Mouse (Mus musculus): ENCODE measurements around the gene Setd5. TPM values are rescaled to one million over a fixed set of nuclear protein-coding genes. Genes with fewer than 3 reads are reported as not detected.

Gene Setd5
- polyA plus RNA-seq, 1 experiment from 2014 or later, result 20.1 TPM

DNA sequence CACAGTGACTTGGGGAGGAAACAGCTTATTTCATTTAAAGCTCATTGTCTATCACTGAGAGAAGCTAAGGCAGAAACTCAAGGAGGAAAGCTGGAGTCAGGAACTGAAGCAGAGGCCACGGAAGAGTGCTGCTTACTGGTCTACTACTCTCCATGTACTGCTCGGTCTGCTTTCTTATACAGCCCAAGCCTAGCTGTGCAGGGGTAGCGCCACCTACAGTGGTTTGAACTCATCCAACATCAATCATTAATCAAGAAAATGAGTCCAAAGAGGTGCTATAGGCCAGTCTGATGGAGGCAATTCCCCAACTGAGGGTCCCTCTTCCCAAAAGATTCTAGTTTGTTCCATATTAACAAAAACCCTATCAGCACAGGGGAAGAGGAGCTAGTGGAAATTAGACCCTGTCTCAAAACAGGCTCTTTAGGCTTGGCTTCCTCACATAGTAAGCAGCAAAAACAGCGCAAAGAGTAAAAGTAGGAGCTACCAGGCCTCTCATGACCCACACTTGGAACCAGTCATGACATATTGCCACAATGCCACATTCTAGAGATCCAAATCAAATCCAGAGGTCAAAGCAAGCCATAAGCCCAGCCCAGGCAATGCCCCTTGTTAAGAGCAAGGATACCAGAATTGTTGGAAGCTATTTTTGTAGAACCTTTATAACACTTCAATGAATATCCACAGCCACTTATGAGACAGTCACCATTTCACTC lies 40.5 kb upstream of the Setd5 start:
- H3K27me3 ChIP-seq (ENCODE audit: control insufficient read depth, insufficient read depth, low read depth, low read length), result no peaks in the 10 kb centered on the region
- H3K4me1 ChIP-seq (ENCODE audit: control insufficient read depth, low read depth, low read length), result peaks cover 7% of the 10 kb centered on the region
- no peak overlapping the region for H3K4me2 ChIP-seq (ENCODE audit: low read depth, low read length)
- H3K27ac ChIP-seq (ENCODE audit: low read length), result no peak overlapping the region
- ATAC-seq (ENCODE audit: low read depth), result no peak
- H3K4me3 ChIP-seq (ENCODE audit: low read depth, low read length), result no peak overlapping the region
- H3K9me3 ChIP-seq (replicated peaks; ENCODE audit: control insufficient read depth, low read length), result no peaks in the 10 kb centered on the region
- 55% methylated on average over 4 of the region's 4 CpGs for WGBS (ENCODE audit: insufficient replicate concordance)
- no peaks in the 10 kb centered on the region for H3K36me3 ChIP-seq (ENCODE audit: control insufficient read depth, insufficient read depth)
- H3K9ac ChIP-seq (ENCODE audit: low read depth, low read length), result no peak overlapping the region

DNA sequence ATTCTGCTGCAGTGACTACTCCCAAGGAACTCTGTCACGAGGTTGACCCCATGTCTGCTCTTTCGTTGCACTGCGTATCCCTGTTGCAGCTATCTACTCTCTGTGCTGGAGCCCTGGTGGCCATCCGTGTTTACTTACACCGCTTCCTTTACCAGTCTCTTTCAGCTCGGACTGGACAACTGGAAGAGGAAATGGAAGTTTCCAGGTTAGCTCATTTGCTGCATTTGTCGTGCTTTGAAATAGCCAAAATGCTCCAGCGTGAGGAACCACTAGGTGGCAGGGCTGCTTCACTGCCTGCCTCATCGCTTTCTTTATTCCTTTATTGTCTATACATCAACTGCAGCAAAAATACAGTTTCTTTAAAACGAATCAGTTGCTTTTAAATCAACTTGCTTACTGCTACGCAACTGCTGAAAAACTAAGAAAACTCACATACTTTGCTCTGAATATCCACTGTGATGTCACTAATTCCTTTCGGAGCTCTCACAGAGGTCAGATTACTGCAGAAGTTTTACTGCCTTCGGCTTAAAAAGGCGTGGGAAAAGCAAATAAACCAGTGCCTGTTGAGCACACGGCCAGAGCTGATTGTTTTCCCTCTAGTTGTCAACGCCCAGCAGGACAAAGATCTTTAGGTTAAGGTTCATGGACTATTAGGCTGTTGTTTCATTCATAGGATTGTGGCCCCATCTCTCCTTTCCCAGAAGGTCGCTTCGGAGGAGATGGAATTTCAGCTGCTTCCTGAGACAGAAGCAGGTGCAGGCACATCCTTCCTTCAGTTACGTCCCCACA lies 39.0 kb upstream of the Setd5 start:
- no peaks in the 10 kb centered on the region for H3K27me3 ChIP-seq (ENCODE audit: control insufficient read depth, insufficient read depth, low read depth, low read length)
- H3K4me1 ChIP-seq (ENCODE audit: control insufficient read depth, low read depth, low read length), result peaks cover 16% of the 10 kb centered on the region
- no peaks in the 10 kb centered on the region for H3K36me3 ChIP-seq (ENCODE audit: control insufficient read depth, insufficient read depth)
- ATAC-seq (ENCODE audit: low read depth), result peak; percentile 73
- peak overlapping the region; percentile 79 for H3K27ac ChIP-seq (ENCODE audit: low read length)
- H3K9me3 ChIP-seq (replicated peaks; ENCODE audit: control insufficient read depth, low read length), result no peaks in the 10 kb centered on the region
- H3K4me3 ChIP-seq (ENCODE audit: low read depth, low read length), result peak overlapping the region; percentile 18
- WGBS (ENCODE audit: insufficient replicate concordance), result 14% methylated on average over 19 of the region's 19 CpGs
- H3K4me2 ChIP-seq (ENCODE audit: low read depth, low read length), result peak overlapping the region; percentile 52
- H3K9ac ChIP-seq (ENCODE audit: low read depth, low read length), result peak overlapping the region; percentile 25; the same call in 1 of the 2 replicates

DNA sequence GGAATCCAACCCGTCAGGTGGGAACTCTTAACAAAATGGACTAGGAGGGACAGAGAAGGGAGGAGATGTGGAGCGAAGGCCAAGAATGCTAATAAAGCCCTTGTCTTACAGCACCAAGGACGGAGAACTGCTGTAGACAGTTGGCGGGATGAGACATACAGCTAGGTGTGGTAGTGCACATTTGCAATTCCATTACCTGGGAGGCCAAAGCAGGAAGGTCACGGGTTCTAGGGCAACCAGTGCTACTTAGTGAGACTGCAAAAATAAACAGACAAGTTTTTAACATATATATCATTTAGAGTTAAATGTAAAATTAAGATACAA lies 38.5 kb upstream of the Setd5 start:
- 53% methylated on average over 5 of the region's 5 CpGs for WGBS (ENCODE audit: insufficient replicate concordance)
- Histone ChIP-seq H3K36me3 (ENCODE audit: control insufficient read depth, insufficient read depth) (no peaks in the 10 kb centered on the region), H3K27me3 (ENCODE audit: control insufficient read depth, insufficient read depth, low read depth, low read length) (no peaks in the 10 kb centered on the region), H3K27ac (ENCODE audit: low read length) (peak overlapping the region; percentile 62), H3K4me1 (ENCODE audit: control insufficient read depth, low read depth, low read length) (peaks cover 16% of the 10 kb centered on the region), H3K4me2 (ENCODE audit: low read depth, low read length) (peak overlapping the region; percentile 52), H3K9me3 (replicated peaks; ENCODE audit: control insufficient read depth, low read length) (no peaks in the 10 kb centered on the region), H3K9ac (ENCODE audit: low read depth, low read length) (no peak overlapping the region), H3K4me3 (ENCODE audit: low read depth, low read length) (peak overlapping the region; percentile 16; the same call in 1 of the 2 replicates)
- no peak for ATAC-seq (ENCODE audit: low read depth)

DNA sequence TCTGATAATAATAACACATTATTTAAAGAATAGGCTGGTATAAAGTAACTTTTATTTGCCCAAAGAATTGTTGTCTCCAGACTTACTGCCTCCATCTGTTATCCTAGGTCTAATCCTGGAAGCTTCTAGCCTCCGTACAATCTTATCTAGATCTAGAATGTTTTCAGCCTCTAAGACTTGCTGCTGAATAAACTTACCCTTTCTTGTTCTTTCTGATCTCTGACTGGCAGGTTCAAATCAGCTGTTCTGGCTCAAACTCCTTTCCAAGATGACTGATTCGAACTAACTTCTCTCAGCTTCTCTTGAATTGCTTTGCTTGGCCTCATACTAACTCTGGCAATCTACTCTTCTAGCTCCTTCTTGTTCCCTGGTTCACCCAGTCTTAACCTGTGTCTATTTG lies 36.8 kb upstream of the Setd5 start:
- Histone ChIP-seq H3K4me1 (ENCODE audit: control insufficient read depth, low read depth, low read length) (peaks cover 24% of the 10 kb centered on the region), H3K36me3 (ENCODE audit: control insufficient read depth, insufficient read depth) (no peaks in the 10 kb centered on the region), H3K9me3 (replicated peaks; ENCODE audit: control insufficient read depth, low read length) (no peaks in the 10 kb centered on the region), H3K4me2 (ENCODE audit: low read depth, low read length) (no peak overlapping the region), H3K27me3 (ENCODE audit: control insufficient read depth, insufficient read depth, low read depth, low read length) (no peaks in the 10 kb centered on the region), H3K9ac (ENCODE audit: low read depth, low read length) (no peak overlapping the region), H3K4me3 (ENCODE audit: low read depth, low read length) (no peak overlapping the region), H3K27ac (ENCODE audit: low read length) (no peak overlapping the region)
- WGBS (ENCODE audit: insufficient replicate concordance), result 41% methylated on average over 2 of the region's 2 CpGs
- ATAC-seq (ENCODE audit: low read depth), result no peak

DNA sequence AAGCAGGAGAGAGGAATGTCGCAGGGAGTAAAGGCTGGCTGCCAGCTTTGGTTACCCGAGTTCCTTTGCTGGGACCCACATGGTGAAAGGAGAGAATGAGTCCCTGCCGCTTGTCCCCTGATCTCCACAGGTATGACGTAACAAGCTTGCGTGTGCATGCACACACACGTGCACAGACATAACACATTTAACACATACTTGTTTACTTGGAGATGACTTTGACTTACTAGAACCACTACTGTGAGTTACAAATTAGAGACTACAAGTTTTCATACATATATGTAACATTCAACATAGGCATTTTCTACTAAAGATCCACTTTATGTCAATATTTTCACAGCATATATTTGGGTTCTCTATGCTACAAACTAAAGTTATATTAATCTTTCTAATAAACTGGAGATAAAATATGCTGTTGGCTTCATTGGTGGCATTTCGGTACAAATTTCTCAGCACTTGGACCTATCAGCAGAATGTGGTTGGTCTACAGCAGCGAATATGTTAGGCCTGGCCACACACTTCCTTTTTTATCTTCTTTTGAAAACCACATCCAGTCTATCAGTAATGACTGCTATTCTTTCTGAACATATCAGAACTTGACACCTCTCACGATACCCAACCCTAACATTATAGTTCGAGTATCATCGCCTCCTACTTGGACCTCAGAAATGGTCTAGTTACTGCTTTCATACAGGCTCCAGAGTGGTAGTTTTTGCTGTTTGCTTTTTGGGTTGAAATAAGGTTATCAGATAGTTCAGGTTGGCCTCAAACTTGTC lies 35.8 kb upstream of the Setd5 start:
- no peaks in the 10 kb centered on the region for H3K36me3 ChIP-seq (ENCODE audit: control insufficient read depth, insufficient read depth)
- WGBS (ENCODE audit: insufficient replicate concordance), result 25% methylated on average over 11 of the region's 11 CpGs
- H3K27me3 ChIP-seq (ENCODE audit: control insufficient read depth, insufficient read depth, low read depth, low read length), result no peaks in the 10 kb centered on the region
- no peak overlapping the region for H3K4me3 ChIP-seq (ENCODE audit: low read depth, low read length)
- H3K9me3 ChIP-seq (replicated peaks; ENCODE audit: control insufficient read depth, low read length), result no peaks in the 10 kb centered on the region
- H3K4me2 ChIP-seq (ENCODE audit: low read depth, low read length), result peak overlapping the region; percentile 1; the same call in 1 of the 2 replicates
- peak overlapping the region; percentile 68 for H3K27ac ChIP-seq (ENCODE audit: low read length)
- H3K4me1 ChIP-seq (ENCODE audit: control insufficient read depth, low read depth, low read length), result peaks cover 26% of the 10 kb centered on the region
- ATAC-seq (ENCODE audit: low read depth), result no peak
- 0 out of 2 replicates have a peak overlapping the region, but pooled peaks have one; percentile 22 for H3K9ac ChIP-seq (ENCODE audit: low read depth, low read length)

DNA sequence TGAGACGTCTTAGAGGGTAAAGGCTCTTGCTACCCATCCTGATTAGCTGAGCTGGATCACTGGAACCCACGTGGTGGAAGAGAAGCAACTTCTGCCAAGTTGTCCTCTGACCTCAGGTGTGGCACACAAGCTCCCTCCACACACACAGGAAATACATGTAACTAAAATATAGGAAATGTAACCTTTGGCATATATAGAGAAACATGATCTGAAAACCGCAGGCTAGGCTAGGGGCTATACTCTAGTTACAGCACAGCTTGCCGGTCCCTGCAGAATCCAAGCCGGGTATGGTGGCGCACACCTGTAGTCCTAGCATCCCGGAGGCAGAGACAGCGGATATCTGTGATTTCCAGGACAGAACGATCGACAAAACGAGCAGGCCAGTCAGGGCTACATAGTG lies 31.6 kb upstream of the Setd5 start:
- peaks cover 42% of the 10 kb centered on the region for H3K4me1 ChIP-seq (ENCODE audit: control insufficient read depth, low read depth, low read length)

DNA sequence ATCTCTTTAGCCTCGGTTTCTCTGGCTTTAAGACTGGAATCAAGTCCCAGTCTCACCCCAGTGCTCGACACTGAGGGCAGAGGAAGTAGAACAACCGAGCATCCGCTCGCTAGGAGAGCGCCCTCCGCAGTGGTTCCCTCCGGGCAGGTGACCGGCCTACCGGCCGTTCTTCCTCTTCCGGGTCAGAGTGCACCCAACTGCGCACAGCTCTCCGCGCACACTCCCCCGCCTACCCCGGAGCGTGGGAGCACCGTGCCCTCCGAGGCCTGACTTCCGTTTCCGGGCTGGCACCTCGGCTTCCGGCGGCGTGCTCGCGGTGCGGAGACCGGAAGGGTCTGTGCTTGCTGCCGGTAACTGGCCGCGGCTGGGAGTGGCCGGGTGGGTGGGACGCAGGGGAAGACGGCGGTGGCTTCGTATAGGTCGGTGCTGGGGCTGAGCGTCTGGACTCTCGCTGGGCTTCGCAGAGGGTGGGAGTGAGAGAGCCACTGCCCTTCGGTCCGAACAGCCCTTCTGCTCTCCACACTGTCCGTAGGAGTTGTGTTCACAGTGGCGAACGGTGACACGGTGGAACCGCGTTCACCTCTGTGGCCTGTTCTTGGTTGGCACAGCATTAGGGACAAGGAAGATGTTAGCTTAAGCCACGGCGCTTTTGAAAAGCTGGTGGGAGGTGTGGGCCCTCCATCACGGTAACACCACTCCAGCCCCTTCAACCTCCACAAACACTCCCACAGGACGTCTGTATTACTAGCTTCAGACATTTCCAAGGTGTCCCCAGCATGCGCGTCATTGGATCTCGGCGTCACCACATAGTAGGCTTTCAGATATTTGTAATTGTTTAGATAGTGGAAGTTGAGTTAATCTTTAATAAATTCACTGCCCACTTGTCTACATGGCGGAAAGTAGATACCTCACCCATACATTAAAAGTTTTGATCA lies 30.9 kb upstream of the Setd5 start, which contains the start of gene Thumpd3:
TSS of gene Thumpd3 (plus strand) at position 185 of the 935 bp plus-strand sequence.
- peak; percentile 97 for ATAC-seq (ENCODE audit: low read depth)
- Histone ChIP-seq H3K4me3 (ENCODE audit: low read depth, low read length) (peak within 1 kb of the TSS; percentile 89), H3K27me3 (ENCODE audit: control insufficient read depth, insufficient read depth, low read depth, low read length) (no peaks in the 10 kb centered on the region), H3K4me2 (ENCODE audit: low read depth, low read length) (peak within 1 kb of the TSS; percentile 99), H3K27ac (ENCODE audit: low read length) (peak within 1 kb of the TSS; percentile 90), H3K36me3 (ENCODE audit: control insufficient read depth, insufficient read depth) (peaks cover 4% of the 10 kb centered on the region), H3K9ac (ENCODE audit: low read depth, low read length) (peak within 1 kb of the TSS; percentile 84), H3K9me3 (replicated peaks; ENCODE audit: control insufficient read depth, low read length) (no peaks in the 10 kb centered on the region), H3K4me1 (ENCODE audit: control insufficient read depth, low read depth, low read length) (peaks cover 38% of the 10 kb centered on the region)
- WGBS (ENCODE audit: insufficient replicate concordance), result 1% methylated on average over 59 of the region's 59 CpGs

More for the DNA sequence above, 31.6 kb upstream of the Setd5 start:
- Histone ChIP-seq H3K4me3 (ENCODE audit: low read depth, low read length) (peak overlapping the region; percentile 89), H3K9ac (ENCODE audit: low read depth, low read length) (peak overlapping the region; percentile 84), H3K4me2 (ENCODE audit: low read depth, low read length) (peak overlapping the region; percentile 99), H3K27me3 (ENCODE audit: control insufficient read depth, insufficient read depth, low read depth, low read length) (no peaks in the 10 kb centered on the region), H3K36me3 (ENCODE audit: control insufficient read depth, insufficient read depth) (no peaks in the 10 kb centered on the region; the same call in 1 of the 2 replicates), H3K27ac (ENCODE audit: low read length) (peak overlapping the region; percentile 90), H3K9me3 (replicated peaks; ENCODE audit: control insufficient read depth, low read length) (no peaks in the 10 kb centered on the region)
- peak; percentile 3; the same call in 1 of the 2 replicates for ATAC-seq (ENCODE audit: low read depth)
- under 1% methylated on average over 11 of the region's 11 CpGs for WGBS (ENCODE audit: insufficient replicate concordance)
